Mouse (Mus musculus): ENCODE data around the gene Gpr15.

Gpr15 gene

GRCm38 (mm10) chr16:58701779-58702178 lies 17.1 kb downstream of the Gpr15 start:
- no peak for DNase-seq

DNA sequence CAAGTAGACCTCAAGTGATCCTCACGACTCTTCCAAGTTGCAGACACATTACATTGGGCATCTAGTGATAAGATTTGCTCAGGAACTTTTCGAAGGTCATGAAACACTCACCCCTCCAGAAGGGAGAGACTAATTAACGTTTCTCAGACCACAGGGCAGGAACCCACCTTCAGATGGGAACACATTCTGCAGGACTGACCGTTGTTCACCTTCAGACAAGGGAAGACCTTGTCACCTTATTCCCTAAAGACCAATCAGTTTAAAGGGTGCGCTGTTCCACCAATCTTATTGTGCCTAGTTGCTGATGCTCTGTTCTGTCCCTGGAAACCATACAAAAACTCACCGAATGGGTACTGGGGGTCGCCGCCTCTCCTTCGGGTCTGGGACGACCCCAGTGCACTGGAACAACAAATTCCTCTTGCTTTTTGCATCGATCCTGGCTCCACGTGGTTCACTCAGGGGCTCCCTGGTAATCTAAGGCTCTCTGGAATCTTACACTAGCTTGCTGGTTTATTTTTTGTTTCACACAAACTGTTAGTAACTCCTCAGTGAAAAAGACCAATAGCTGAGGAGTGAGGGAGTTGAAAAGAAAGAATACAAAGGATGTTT lies 17.9 kb downstream of the Gpr15 start:
- no peak for DNase-seq

DNA sequence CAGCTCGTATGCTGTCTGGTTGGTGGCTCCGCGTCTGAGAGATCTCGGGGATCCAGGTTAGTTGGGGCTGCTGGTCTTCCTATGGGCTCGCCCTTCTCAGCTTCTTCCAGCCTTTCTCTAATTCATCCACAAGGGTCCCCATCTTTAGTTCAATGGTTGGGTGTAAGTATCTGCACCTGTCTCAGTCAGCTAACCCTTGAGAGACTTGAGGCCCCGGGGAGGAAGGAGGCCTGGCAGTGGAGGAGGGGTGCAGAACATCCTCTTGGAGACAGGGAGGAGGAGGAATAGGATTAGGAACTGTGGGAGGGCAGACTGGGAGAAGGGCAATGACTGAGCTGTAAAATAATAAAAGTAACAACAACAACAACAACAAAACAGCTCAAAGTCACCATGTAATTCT lies 18.7 kb downstream of the Gpr15 start:
- no peak for DNase-seq

DNA sequence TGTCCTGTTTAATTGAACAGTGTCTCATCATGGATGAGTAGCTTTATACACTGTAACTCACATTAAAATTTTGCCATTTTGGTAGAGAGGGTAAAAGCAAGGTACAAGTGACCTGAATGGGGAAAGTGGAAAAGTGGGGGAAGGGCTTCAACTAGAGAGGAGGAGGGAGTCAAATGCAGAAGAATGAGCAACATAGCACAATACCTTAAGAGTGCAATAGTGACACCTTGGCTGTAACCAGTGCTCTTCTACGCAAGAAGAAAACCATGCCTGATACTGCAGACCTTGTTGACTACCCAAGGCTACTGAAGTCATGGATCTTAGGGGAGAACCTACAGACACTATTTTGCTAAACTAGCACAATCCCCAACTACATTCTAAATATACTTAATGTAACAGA lies 21.6 kb downstream of the Gpr15 start:
- DNase-seq, result no peak

DNA sequence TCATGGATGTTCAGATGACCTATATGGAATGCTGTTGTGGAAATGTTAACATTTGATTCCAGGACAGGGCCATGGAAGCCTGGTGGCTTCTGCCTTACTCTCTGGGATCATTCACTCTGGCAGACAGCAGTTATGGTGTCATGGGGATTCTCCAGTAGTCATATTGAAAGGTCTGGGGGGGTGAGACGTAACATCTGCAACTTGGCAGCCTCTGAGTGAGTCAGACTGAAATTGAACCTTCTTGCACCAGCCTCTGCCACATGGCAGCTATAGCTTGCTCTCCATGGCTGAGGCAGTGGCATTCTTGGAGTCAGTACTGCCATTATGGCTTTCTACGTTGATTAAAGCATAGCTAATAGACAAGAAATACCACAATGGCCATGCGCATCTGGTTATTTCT lies 22.1 kb downstream of the Gpr15 start:
- DNase-seq, result no peak

GRCm38 (mm10) chr16:58694091-58694490 lies 24.8 kb downstream of the Gpr15 start:
- no peak for DNase-seq

GRCm38 (mm10) chr16:58690322-58690732 lies 28.5 kb downstream of the Gpr15 start:
- DNase-seq, result peak in 1 of 2 experiments; percentile 15

- DNase-seq, result no peak
Observed at GRCm38 (mm10) chr16:58689555-58690169, 29.2 kb downstream of the Gpr15 start.

GRCm38 (mm10) chr16:58688534-58688933 lies 30.3 kb downstream of the Gpr15 start:
- DNase-seq, result no peak

DNA sequence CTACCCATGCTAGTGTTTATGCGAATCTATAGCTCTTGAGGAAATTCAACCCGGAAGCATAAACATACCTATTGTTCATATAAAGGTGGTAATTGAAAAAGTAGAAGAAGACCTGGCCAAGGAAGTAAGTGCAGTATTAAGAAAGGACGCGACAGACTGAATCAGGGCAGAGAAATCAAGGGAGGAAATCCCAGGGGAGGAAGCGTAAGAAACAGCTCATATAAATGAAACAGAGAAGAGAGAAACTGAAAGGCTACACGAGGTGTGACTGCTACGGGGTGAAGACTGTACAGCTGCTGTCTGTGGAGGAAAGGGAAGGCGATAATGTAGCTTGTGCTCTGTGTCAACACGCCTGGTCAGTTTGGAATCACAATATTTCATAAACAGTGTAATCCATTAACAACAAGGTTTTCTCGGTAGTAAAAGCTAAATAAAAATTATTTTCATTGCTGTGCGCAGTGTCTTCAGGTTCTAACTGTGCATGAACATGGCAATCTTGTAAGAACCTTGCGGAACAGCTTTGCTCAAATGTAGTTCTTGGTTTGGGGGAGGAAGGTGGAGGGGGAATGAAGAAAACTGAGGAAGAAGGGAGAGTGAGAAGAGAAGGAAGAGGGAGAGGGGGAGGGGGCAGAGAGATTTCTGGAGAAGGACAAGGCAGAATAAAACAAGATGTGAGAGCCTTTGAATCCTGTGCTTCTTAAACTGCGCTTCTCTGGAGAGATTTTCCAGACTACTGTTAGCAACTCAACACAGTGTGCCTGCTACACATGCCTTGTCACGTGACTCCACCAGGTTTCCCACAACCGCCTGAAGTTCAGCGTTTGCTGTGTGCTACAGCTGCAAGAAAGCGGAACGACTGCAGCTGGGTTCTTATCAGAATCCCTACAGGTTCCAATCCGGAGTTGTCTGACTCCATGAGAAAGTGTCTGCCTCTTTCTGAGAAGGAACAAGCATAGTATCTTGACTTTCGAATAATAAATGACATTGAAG lies 33.0 kb downstream of the Gpr15 start:
- no peak for DNase-seq

GRCm38 (mm10) chr16:58684537-58684936 lies 34.3 kb downstream of the Gpr15 start:
- DNase-seq, result no peak

DNA sequence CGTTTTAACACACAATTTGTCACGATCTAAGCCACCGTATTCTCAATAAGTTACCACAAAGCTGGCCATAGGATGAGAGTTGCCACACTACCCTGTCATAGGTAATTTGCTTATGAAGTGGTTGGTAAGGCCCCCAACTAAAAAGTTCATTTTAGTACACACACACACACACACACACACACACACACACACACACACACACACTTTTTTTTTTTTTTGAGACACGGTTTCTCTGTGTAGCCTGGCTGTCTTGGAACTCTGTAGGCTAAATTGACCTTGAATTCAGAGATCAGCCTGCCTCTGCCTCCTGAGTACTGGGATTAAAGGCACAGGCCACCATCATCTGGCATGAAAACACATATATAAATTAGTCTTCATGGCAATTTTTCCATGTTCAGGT lies 35.0 kb downstream of the Gpr15 start:
- no peak for DNase-seq

- no peak for DNase-seq
Observed at GRCm38 (mm10) chr16:58682870-58683269, 36.0 kb downstream of the Gpr15 start.

DNA sequence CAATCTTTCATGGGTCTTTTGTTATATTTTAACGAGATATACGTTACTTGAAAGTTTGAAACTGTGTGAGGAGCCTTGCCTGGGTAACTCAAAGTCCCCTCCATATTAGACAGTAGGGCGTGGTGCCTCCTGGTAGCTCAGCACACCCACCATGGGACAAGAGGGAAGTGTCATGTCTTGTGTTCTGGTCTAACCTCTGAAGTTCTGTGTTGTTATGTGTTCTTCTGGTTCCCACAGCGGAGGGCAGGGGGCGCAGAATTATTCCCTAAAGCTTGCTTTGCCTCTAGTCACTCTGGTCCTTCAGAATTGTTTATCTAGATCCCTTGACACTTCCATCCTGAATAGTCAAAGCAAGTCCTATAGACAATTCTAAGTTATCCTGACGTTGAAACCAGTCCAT lies 36.8 kb downstream of the Gpr15 start:
- no peak for DNase-seq

DNA sequence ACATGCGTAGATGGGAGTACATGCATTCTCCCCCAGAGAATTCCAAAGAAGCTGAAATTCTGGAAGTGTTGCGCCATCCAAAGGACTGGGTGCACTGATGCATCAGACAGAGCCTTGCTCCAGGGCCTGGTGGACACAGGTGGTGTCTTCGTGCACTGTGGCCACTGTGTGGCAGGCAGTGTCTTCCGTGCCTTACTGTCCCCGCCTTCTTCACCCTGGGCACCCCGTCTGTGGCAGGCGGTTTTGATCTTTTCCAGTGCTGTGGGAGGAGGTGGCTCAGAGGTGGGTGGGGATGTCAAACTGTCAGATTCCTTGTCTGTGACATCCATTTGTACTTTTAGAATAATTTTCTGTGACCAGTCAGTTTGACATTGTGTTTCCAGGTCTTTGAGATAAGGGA lies 40.2 kb downstream of the Gpr15 start:
- DNase-seq, result no peak

DNA sequence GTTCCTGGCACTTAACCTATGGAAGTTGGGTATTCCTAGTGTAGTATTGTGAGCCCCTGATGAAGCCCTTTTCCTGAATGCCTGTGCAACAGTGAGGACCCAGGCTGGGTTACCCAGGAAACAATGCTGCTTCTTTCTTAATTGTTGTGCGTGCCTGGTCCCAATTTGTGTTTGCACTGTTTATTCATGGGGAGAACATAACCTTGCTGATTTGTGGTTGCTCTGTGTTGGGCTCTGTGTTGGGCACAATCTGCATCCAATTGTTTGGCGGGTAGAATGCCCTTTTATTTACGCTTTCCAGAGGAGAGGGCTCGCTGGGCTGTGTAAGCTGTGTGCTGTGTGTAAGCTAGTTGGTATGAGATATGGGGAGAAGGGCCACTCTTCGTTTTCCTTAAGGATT lies 41.4 kb downstream of the Gpr15 start:
- DNase-seq, result no peak

DNA sequence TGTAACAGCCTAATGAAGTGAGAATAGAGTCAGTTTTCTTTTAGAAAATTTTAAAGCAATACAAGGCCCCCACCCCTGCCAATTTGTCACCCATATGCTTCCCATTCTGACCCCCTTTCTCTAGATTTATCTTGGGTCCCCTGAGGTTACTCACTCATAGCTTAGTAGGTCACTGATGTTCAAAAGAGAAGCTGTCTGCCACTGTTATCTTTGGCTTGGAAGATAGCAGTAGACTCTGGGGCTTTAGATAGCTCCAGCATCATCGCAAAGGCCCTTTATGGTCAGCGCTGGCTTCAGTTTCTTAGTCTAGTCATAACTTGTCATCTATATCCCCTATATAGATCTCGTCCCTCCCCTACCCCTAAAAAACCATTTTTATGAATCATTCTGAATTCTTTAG lies 42.2 kb downstream of the Gpr15 start:
- no peak for DNase-seq

GRCm38 (mm10) chr16:58676156-58676555 lies 42.7 kb downstream of the Gpr15 start:
- DNase-seq, result no peak

DNA sequence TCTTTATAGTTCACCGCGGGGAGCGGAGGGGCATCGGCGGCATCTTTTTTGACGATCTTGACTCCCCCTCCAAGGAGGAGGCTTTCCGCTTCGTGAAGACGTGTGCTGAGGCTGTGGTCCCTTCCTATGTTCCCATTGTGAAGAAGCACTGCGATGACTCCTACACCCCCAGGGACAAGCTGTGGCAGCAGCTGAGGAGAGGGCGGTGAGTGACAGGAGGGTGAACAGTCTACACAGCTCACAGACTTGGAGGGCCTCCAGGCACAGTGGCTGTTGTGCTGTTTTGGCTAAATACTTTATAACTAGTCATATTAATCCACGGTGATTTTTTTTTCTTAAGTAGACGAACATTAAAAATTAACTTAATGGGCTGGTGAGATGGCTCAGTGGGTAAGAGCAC lies 43.6 kb downstream of the Gpr15 start:
- no peak for DNase-seq

DNA sequence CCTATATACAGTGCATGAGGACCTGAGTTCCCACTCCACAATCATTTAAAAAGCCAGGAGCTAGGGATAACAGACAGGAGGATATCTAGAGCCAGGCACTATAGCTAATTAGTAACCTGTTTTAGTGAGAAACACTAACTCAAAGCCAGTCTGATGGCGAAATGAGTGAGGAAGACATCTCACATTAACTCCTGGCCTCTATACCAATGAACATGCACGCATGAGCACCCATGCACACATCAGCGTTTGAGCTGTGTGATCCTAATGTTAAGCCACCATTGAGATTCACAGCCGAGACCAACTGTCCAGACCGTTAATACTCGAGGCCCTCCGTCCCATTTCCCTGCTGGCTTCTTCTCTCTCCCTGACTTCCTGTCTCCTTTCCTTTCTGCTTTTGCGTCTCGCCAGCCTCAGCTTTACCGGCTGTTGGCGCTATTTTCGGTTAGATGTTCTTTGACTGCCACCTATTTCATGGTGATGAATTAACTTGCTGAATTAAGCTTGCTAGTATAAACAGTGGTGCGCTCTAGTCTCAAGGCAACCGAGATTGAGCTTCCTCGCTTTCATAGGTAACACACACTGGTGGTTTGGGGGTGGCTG lies 45.0 kb downstream of the Gpr15 start:
- no peak for DNase-seq

DNA sequence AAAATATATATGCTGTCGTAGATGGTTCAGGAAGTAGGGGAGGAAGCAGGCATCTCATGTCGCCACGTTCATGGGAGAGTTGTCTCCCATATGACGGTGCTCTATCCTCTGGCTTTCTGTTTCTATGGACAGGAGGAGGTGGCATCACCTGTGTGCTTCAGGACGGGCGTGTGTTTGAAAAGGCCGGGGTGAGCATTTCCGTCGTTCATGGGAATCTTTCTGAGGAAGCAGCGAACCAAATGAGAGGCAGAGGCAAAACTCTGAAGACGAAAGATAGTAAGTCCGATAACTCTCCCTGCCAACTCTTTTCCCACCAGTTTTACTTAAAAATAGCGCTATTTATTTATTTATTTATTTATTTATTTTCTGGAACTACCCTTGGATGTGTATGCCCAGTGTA lies 46.5 kb downstream of the Gpr15 start:
- no peak for DNase-seq

GRCm38 (mm10) chr16:58671212-58671985 lies 47.5 kb downstream of the Gpr15 start:
- DNase-seq, result no peak

- no peak for DNase-seq
Observed at GRCm38 (mm10) chr16:58670643-58671042, 48.2 kb downstream of the Gpr15 start.

Measured in spleen, adult 18-20 months (tissue).